Mouse (Mus musculus): ENCODE results near the gene Ccpg1.

Ccpg1 gene

GRCm38 (mm10) chr9:73014724-73015123 is 29.5 kb downstream of the Ccpg1 start:
- TF ChIP-seq GATA4 (IDR thresholded peaks at IDR 0.05; ENCODE audit: insufficient replicate concordance, low read length): no peak

GRCm38 (mm10) chr9:73019841-73020240 is 34.6 kb downstream of the Ccpg1 start:
- no peak for TF ChIP-seq GATA4 (IDR thresholded peaks at IDR 0.05; ENCODE audit: insufficient replicate concordance, low read length)

- no peak for TF ChIP-seq GATA4 (IDR thresholded peaks at IDR 0.05; ENCODE audit: insufficient replicate concordance, low read length)
These were observed 35.4 kb downstream of the Ccpg1 start for GRCm38 (mm10) chr9:73020566-73021097.

GRCm38 (mm10) chr9:73025818-73026636 is 40.8 kb downstream of the Ccpg1 start:
- no peak for TF ChIP-seq GATA4 (IDR thresholded peaks at IDR 0.05; ENCODE audit: insufficient replicate concordance, low read length)

- TF ChIP-seq GATA4 (IDR thresholded peaks at IDR 0.05; ENCODE audit: insufficient replicate concordance, low read length): no peak
These were observed 45.2 kb downstream of the Ccpg1 start for GRCm38 (mm10) chr9:73030443-73030842.

GRCm38 (mm10) chr9:73031421-73031820 is 46.2 kb downstream of the Ccpg1 start:
- no peak for TF ChIP-seq GATA4 (IDR thresholded peaks at IDR 0.05; ENCODE audit: insufficient replicate concordance, low read length)

GRCm38 (mm10) chr9:73033406-73033805 is 48.2 kb downstream of the Ccpg1 start:
- no peak for TF ChIP-seq GATA4 (IDR thresholded peaks at IDR 0.05; ENCODE audit: insufficient replicate concordance, low read length)

GRCm38 (mm10) chr9:73039222-73039945 is 54.2 kb downstream of the Ccpg1 start:
- TF ChIP-seq GATA4 (IDR thresholded peaks at IDR 0.05; ENCODE audit: insufficient replicate concordance, low read length): no peak

- no peak for TF ChIP-seq GATA4 (IDR thresholded peaks at IDR 0.05; ENCODE audit: insufficient replicate concordance, low read length)
These were observed 54.9 kb downstream of the Ccpg1 start, which contains the start of gene Pigb for GRCm38 (mm10) chr9:73040080-73040479. Pigb (minus strand) TSS chr9:73040378.

- TF ChIP-seq GATA4 (IDR thresholded peaks at IDR 0.05; ENCODE audit: insufficient replicate concordance, low read length): no peak
These were observed 59.2 kb downstream of the Ccpg1 start, which contains the start of gene Rab27a for GRCm38 (mm10) chr9:73044146-73045079. Rab27a (plus strand) TSS chr9:73044854.

- no peak for TF ChIP-seq GATA4 (IDR thresholded peaks at IDR 0.05; ENCODE audit: insufficient replicate concordance, low read length)
These were observed 60.0 kb downstream of the Ccpg1 start for GRCm38 (mm10) chr9:73045204-73045603.

GRCm38 (mm10) chr9:73045711-73046110 is 60.5 kb downstream of the Ccpg1 start:
- no peak for TF ChIP-seq GATA4 (IDR thresholded peaks at IDR 0.05; ENCODE audit: insufficient replicate concordance, low read length)

- TF ChIP-seq GATA4 (IDR thresholded peaks at IDR 0.05; ENCODE audit: insufficient replicate concordance, low read length): no peak
These were observed 62.7 kb downstream of the Ccpg1 start for GRCm38 (mm10) chr9:73047906-73048305.

GRCm38 (mm10) chr9:73048927-73049326 is 63.7 kb downstream of the Ccpg1 start:
- TF ChIP-seq GATA4 (IDR thresholded peaks at IDR 0.05; ENCODE audit: insufficient replicate concordance, low read length): peak; percentile 65; the same call in 1 of the 2 replicates

GRCm38 (mm10) chr9:73049833-73050232 is 64.6 kb downstream of the Ccpg1 start:
- no peak for TF ChIP-seq GATA4 (IDR thresholded peaks at IDR 0.05; ENCODE audit: insufficient replicate concordance, low read length)
